Mouse (Mus musculus) brain, embryonic 14.5 days (tissue): ENCODE measurements around the gene Ctf1.

Experiments used
- CTCF ChIP-seq: fragments of 200-500 bp; IDR thresholded peaks from 2 replicates; pipeline ENCODE4 v1.5.1; 2012; ENCODE audit warnings: inconsistent platforms, mild to moderate bottlenecking, moderate library complexity, borderline replicate concordance; ENCODE audit not compliant: insufficient read depth, insufficient read length; ENCODE audit errors: extremely low read depth
- POLR2A ChIP-seq: fragments of 200-500 bp; IDR thresholded peaks from 2 replicates; pipeline ENCODE4 v1.6.1; 2012; ENCODE audit warnings: mild to moderate bottlenecking, inconsistent platforms, borderline replicate concordance; ENCODE audit not compliant: poor library complexity, insufficient read depth, insufficient read length, severe bottlenecking; ENCODE audit errors: extremely low read depth

GRCm38 (mm10) chr7:127752069-127752468, 39.5 kb downstream of the Ctf1 start:
- TF ChIP-seq CTCF: no peak
- no peak for TF ChIP-seq POLR2A
